Mouse (Mus musculus): ENCODE data around the gene Acp7.
"Not testable (repeated sequence)": the region's sequence is repeated elsewhere in the genome, so short reads cannot be mapped to it uniquely, and the experiment has no call there.

Acp7 gene
- long read RNA-seq, experiment 1 = 0 reads
- long read RNA-seq, experiment 2 = 0 reads

- intact Hi-C loops (cut with DNase I) = no loop called here
Measured at GRCm38 (mm10) chr7:28631073-28631472, at the start of gene Acp7. Gene Acp7, minus strand, starts transcription at chr7:28631332.

- intact Hi-C loops (cut with DNase I) = no loop called here
Measured at GRCm38 (mm10) chr7:28677624-28678023, 46.5 kb upstream of the Acp7 start.

GRCm38 (mm10) chr7:28676811-28677541 lies 45.8 kb upstream of the Acp7 start:
- intact Hi-C loops (cut with DNase I) = no loop called here

GRCm38 (mm10) chr7:28675746-28676145 lies 44.6 kb upstream of the Acp7 start:
- intact Hi-C loops (cut with DNase I) = no loop called here

GRCm38 (mm10) chr7:28674994-28675393 lies 43.9 kb upstream of the Acp7 start:
- intact Hi-C loops (cut with DNase I) = no loop called here

GRCm38 (mm10) chr7:28672786-28673185 lies 41.7 kb upstream of the Acp7 start:
- intact Hi-C loops (cut with DNase I) = not testable (repeated sequence)

- intact Hi-C loops (cut with DNase I) = no loop called here
Measured at GRCm38 (mm10) chr7:28672276-28672675, 41.1 kb upstream of the Acp7 start.

GRCm38 (mm10) chr7:28671172-28671571 lies 40.0 kb upstream of the Acp7 start:
- intact Hi-C loops (cut with DNase I) = no loop called here

GRCm38 (mm10) chr7:28665620-28666579 lies 34.8 kb upstream of the Acp7 start:
- intact Hi-C loops (cut with DNase I) = no loop called here

- intact Hi-C loops (cut with DNase I) = no loop called here
Measured at GRCm38 (mm10) chr7:28656430-28656829, 25.3 kb upstream of the Acp7 start.

- intact Hi-C loops (cut with DNase I) = no loop called here
Measured at GRCm38 (mm10) chr7:28651157-28651556, 20.0 kb upstream of the Acp7 start.

- intact Hi-C loops (cut with DNase I) = no loop called here
Measured at GRCm38 (mm10) chr7:28647016-28647415, 15.9 kb upstream of the Acp7 start.

- intact Hi-C loops (cut with DNase I) = no loop called here
Measured at GRCm38 (mm10) chr7:28645947-28646475, 14.9 kb upstream of the Acp7 start.

- intact Hi-C loops (cut with DNase I) = no loop called here
Measured at GRCm38 (mm10) chr7:28645366-28645765, 14.2 kb upstream of the Acp7 start.

GRCm38 (mm10) chr7:28641546-28641945 lies 10.4 kb upstream of the Acp7 start:
- intact Hi-C loops (cut with DNase I) = no loop called here

GRCm38 (mm10) chr7:28637511-28637910 lies 6.4 kb upstream of the Acp7 start:
- intact Hi-C loops (cut with DNase I) = no loop called here

GRCm38 (mm10) chr7:28634128-28634527 lies 3.0 kb upstream of the Acp7 start:
- intact Hi-C loops (cut with DNase I) = no loop called here

- intact Hi-C loops (cut with DNase I) = no loop called here
Measured at GRCm38 (mm10) chr7:28624791-28625190, 6.3 kb downstream of the Acp7 start.

GRCm38 (mm10) chr7:28619098-28619715 lies 11.9 kb downstream of the Acp7 start:
- intact Hi-C loops (cut with DNase I) = no loop called here

- intact Hi-C loops (cut with DNase I) = no loop called here
Measured at GRCm38 (mm10) chr7:28605951-28606350, 25.2 kb downstream of the Acp7 start.

GRCm38 (mm10) chr7:28603788-28604187 lies 27.3 kb downstream of the Acp7 start:
- intact Hi-C loops (cut with DNase I) = loop anchor here (2.0 to 5.0 kb wide), 3 partner anchors 76 to 123 kb away; no protein-coding TSS in a partner anchor

All from adrenal gland (tissue).